Mouse (Mus musculus) heart, adult 11 months (tissue): ENCODE measurements around the gene Tspan4.
A peak's percentile ranks its signal among the peaks of the same experiment; 100 is the strongest.

Source experiments
- DNase-seq: peaks from one replicate; pipeline ENCODE4 v3.0.0; 2022

Tspan4 gene

DNA sequence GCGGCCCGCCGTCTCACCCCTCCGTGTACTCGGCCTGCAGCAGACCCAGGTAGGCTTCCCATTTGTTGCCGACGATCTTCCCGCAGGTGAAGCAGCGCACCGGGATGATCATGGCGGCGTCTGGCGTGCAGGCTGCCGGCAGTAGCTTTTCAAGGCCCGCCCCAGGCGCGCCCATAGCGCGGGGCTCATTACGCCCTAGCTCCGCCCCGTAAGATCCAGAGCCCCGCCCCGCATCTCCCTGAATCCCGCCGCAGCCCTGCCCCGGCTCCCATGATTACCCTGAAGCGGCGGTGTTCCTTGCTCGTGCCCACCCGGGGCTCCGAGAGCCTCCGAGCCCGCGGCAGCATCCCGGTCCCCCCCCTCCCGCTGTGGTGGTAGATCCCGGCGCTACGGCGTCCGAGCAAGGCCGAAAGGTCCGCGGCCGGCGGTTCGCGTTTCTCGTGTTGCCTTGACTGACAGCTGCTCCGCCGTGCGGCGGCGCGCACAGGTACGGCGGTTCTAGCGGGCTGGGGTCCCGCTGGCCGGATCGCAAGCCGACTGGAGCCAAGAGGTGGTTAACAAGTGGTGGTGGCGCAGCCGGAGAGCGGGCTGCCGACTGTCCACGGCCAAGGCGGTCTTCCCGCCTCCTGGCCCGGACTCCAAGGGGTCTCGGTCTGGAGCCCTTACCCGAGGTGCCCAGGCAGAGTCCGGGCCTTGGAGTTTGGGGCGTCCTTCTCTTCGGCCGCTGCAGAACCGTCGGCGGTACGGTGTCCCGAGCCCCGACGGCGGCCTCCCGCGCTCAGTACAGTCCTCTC is at the start of gene Tspan4, which contains the start of gene Polr2l:
Gene Tspan4, plus strand, starts transcription at position 230 of the 794 bp plus-strand sequence.
Gene Polr2l, minus strand, starts transcription at position 122 of the 794 bp plus-strand sequence.
- peak; percentile 99 for DNase-seq

DNA sequence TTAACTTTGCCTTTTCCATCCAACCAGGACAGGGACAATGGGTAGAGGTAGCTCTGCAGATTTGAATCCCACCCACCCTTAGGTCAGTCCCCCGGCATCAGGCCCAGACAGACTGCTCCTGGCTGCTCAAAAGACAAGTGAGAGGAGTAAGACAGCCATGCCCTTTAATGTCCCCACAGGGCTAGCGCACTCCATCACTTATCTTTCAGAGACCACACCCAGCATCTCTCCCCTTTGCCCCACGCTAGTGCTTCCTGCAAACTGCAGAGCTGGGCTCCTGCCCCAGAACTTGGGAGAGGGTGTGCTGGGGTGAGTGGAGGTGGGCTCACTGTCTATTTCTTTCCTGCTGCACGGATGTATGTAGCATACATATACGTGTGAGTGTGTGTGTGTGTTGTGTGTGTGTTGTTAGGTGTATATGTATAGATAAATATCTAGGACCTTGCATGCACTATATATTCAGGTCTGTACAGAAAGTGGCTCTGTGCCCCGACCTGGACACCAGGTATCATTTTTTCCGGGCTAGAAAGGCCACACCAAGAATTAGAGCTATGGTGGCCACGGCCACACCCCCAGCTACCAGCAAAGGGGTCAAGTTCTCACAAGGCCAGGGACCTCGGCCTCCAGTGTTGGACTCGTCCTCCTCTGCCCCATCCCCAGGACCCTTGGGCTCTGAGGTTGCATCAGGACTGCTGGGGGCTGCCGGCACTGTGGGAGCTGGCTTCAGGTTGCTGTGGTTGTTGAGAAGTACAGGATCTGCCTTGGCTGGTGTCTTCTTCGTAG is 47.9 kb upstream of the Tspan4 start:
- peak; percentile 83 for DNase-seq

DNA sequence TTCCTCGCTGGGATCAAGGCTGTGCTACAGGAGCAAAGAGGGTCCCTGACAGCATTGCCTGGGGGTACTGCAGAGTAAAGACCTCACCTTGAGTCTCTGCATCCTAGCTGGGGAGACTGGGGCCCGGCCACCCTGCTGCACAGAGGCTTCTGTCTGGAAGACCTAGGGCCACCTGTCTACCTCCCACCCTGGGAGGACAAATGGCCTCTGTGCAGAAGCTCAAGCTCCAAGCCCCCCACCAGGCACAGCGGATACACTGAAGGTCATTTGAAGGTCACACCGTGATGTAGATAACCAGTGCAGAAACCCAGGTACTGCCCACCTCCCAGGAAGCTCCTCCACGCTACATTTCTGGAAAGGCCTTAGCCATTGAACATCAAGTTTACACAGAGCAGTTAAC is 46.3 kb upstream of the Tspan4 start:
- DNase-seq, result no peak

DNA sequence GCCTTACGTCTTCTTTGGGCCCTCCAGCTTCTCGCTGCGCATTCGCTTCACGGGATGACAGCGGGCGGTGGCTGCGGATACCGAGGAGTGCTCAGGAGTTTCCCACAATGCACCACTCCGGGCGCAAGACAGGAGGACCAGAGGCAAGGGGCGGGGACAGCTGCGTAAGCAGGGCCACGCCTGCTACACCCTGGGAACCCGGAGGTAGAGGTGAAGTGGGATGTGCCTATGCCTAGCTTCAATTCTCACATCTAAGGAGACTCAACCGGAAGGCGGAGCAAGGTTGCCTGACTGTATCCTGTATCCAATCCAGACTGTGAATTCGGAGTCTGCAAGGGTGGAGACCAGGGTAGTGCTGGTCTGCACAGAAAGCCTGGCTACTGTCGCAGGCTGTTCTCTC is 45.7 kb upstream of the Tspan4 start, which contains the start of gene Cend1:
Gene Cend1, minus strand, starts transcription at position 182 of the 400 bp plus-strand sequence.
- peak; percentile 96 for DNase-seq

GRCm38 (mm10) chr7:141429840-141430584 is 45.0 kb upstream of the Tspan4 start:
- DNase-seq, result peak; percentile 92

- peak; percentile 91 for DNase-seq
Observed at GRCm38 (mm10) chr7:141430585-141431240, 44.3 kb upstream of the Tspan4 start.

DNA sequence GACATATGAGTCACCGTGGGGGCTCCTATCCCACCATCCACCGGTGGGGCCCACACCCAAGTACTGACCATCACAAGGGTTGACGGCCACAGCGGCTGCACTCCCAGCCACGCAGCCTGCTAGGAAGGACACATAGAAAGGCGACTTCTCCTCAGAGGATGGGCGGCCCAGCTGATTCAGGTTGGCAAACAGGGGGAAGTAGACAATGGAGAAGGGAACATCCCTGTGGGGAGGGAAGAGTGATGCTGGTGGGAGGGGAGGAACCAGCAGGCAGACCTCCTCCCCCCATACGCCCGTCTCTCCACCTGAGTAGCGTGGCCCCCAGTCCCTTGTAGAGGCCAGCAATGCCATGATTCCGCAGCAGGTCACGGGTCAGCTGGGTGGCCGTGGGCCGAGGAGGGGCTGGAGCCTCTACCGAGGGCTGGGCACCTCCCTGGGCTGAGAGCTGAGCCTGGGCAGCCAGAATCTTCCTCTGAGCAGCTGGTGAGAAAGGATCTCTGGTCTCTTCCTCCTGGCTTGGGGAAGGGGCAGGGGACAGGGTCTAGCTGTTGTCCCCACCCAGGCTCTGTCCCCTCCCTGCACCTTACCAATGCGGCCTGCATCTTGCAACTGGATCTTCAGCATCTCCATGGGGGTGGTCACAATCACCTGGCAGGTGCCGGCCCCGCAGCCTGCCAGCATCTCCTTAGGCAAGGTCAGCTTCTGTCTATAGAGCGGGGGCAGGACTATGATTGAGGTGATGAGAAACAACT is 43.4 kb upstream of the Tspan4 start:
- peak; percentile 91 for DNase-seq

DNA sequence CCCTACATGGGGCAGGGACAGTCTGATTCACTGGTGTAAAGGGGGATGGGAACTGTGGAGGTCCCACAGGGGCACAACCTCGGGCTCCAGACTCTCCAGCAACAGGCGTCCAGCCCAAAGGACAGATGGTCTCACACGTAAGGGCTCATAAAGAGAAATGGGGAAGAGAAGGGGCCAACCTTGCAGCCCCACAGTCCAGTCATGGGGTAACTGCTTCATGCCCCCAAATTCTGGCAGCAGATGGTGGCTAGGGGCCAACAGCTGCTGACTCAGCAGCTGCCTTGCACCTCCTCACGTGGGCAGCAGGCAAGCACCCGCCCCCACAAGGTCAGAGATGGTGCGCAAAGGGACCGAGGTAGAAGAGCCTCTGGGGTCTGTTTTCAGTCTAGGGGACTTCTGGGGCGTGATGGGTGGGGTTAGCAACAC is 42.8 kb upstream of the Tspan4 start:
- peak; percentile 95 for DNase-seq

DNA sequence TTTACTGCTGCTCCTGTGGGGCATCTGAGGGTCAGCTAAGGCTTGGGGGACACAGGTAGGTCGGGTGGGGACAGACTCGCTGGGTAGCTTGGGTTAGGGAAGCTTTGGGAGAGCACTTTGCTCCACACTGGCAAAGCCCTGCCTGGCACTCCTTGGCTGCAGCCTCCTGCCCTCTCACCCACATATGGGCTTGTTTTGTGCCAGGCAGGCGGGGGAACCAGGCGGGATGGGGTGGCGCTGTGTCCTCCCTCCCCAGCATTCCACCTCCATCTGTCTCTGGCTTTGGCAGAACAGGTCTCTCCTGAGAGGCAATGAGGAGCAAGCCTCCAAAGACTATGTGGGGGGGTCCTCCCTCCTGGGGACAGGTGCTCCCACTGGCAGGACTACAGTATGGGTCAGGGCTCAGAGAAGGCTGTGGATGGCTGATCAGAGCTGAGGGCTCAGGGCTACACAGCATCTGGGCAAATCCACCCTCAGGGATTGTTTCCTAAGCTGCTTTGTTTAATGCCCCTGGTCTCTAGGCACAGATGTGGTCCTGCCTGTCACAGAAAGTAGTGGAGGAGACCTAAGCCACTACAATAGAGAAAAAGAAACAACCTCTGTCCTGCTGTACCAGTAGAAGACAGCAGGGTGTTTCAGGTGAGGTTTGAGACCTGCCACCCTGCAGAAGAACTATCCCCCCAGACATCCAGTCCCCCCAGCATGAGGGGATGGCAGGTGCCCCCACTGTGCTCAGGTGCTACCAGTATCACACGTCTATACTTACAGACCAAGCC is 42.1 kb upstream of the Tspan4 start:
- DNase-seq, result peak; percentile 98

- peak; percentile 95 for DNase-seq
Observed at GRCm38 (mm10) chr7:141433517-141434400, 41.3 kb upstream of the Tspan4 start.

GRCm38 (mm10) chr7:141434464-141434863 is 40.6 kb upstream of the Tspan4 start:
- DNase-seq, result peak; percentile 97

- DNase-seq, result peak; percentile 98
Observed at GRCm38 (mm10) chr7:141435129-141435855, 39.7 kb upstream of the Tspan4 start.

- DNase-seq, result peak; percentile 89
Observed at GRCm38 (mm10) chr7:141435856-141436522, 39.1 kb upstream of the Tspan4 start.

DNA sequence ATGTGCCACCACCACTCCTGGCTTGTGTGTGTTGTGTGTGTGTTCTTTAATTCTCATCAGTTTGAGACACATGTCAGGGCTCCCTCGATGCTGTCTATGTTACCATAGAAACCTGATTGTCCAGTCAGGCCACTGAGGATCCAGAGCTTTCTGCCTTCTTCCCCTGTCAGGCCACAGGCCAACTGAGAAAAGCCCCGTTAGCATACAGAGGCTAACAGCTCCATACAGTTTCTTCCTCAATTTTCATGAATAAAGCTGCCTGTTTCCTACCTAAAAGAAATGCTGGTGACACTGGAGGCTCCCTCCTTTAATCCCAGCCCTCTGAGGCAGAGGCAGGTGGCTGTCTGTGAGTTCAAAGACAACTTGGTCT is 38.5 kb upstream of the Tspan4 start:
- DNase-seq, result peak; percentile 90

DNA sequence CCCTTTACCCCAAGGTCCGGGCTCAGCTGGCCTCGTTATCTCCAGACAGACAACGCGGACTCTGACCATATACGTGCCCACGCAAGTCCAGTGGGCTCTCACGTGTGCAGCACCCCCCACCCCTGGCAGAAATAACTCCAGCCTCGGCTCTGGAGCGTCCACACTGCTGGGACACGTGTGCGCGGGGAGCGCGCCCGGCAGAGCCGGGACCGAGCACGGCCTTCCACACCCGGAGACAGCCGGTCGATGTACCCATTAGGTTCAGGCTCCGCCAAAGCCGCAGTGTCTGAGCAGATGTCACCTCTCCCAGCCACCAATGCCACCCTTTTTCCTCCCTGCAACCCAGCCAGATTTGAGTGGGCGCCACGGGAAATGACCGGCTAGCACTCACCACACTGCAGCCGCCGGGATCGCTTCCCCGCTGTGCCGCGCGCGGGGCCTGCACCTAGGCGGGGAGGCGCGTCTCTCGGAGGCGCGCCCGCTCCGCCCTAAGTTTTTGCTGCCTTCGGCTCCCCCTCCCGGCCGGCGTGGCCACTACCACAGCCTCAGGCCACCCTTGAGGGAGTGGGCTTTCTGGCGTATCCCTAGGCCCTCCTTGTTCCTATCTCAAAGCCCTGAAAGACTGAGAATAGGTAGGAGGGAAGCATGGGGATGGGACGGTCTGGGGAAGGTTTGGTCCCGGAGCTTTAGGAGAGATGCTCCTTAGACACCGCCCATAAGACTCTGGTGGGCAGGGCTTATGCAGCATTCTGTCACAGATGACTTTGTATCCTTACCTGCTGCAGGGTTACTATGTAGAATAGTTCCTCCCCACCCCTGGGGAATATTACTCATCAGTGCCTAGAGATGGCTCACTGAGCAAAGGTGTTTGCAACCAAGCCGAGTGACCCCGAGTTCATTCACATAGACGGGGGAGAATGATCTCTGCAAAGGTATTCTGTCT is 37.6 kb upstream of the Tspan4 start, which contains the start of gene Slc25a22:
Gene Slc25a22, minus strand, starts transcription at position 715 of the 943 bp plus-strand sequence.
- DNase-seq, result peak; percentile 99

DNA sequence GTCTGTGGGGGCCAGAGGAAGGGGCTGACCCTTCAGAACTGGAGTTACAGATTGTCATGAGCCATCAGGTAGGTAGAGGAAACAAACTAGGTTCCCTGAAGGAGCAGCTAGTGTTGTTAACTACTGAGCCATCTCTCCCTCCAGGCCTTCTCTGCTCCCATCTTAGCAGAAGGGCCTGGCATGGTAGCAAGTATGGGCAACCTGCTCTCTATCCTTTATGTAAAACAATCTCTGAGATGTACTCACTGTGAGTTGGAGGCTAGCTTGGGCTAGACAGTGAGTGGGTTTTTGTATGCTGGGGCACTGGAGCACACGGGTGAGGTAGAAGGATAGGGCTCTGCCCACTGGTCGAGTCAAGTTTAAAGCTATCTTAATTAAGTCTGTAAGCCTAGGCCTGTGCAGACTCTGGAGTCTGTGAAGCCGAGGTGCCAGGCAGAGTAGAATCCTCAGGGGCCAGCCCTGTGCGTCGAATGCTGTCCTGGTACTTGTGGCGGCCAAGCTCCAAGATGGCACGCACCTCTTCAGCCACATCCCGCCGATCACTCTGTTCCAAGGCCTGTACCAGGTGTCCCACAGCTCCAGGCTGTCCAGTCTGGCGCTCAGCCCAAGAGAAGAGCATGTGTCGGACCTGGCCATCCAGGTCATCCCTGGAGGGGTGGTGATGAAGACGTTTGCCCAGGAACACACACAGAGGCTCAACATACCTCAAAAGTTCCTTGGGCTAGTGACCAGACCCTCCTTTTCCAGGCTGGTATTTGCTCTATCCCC is 36.7 kb upstream of the Tspan4 start:
- DNase-seq, result peak; percentile 91
